Mouse (Mus musculus) adrenal gland (tissue): ENCODE measurements around the gene 4933402N03Rik.

ENCODE experiments used
- intact Hi-C: fragments of 180-260 bp; cut with DNase I; formaldehyde crosslinking; loops from one replicate; pipeline ENCODE4 v1.15.1; 2025
- long read RNA-seq, 2 experiments: library from polyadenylated mRNA; unstranded; transcript quantifications; one replicate each; pipeline ENCODE4 v2.0.0; 2020; ENCODE audit warnings: borderline replicate concordance in 1 of 2; ENCODE audit not compliant: insufficient replicate concordance in 1 of 2

Gene 4933402N03Rik
- long read RNA-seq, experiment 1: 0 reads
- long read RNA-seq, experiment 2: 0 reads

GRCm38 (mm10) chr7:131146214-131146613, at the start of gene 4933402N03Rik:
Gene 4933402N03Rik (minus strand): TSS chr7:131146314.
- intact Hi-C loops: no loop called here

- intact Hi-C loops: no loop called here
Measured at GRCm38 (mm10) chr7:131187996-131188395, 41.9 kb upstream of the 4933402N03Rik start.

GRCm38 (mm10) chr7:131187047-131187446, 40.9 kb upstream of the 4933402N03Rik start:
- intact Hi-C loops: no loop called here

GRCm38 (mm10) chr7:131184339-131184738, 38.2 kb upstream of the 4933402N03Rik start:
- intact Hi-C loops: no loop called here

DNA sequence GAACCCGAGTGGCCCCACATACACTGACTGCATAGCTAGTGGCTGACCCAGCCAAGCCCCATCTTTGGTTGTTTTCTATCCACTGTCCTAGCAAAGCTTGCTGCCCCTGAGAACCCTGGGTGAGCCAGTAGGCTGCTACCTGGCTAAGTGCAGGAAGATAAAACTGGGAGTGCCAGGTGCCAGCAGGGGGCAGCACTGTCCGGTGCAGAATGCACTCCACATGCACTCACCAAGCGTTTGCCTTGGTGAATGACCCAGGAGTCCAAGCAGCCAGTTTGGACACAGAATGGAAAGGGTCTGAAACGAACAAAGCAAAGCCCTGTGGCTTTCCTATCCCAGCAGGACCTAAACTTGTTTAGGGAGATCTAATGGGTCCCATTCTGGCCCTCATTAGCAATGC, 36.6 kb upstream of the 4933402N03Rik start:
- intact Hi-C loops: no loop called here

GRCm38 (mm10) chr7:131174121-131174520, 28.0 kb upstream of the 4933402N03Rik start, which contains the start of gene 5430419D17Rik:
Gene 5430419D17Rik (plus strand): TSS chr7:131174402.
- intact Hi-C loops: no loop called here

DNA sequence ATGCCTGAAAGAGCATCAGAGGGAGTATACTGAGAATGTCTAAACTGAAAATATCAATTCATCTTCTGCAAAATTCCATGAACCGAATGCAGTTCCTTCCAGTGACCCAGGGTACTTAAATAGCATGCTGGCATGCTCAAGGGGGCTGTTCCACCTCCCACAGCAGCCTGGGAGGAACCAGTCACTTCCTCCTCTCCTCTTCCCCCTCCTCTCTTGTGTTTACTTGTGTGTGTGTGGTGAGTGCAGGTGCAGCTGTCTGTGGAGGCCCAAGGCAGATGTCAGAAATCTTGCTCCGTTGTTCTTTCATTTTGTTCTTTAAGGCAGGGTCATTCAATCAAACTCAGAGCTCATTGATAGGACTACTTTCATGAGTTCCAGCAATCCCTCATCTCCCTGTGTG, 23.0 kb upstream of the 4933402N03Rik start:
- intact Hi-C loops: no loop called here

GRCm38 (mm10) chr7:131167771-131168170, 21.7 kb upstream of the 4933402N03Rik start:
- intact Hi-C loops: no loop called here

GRCm38 (mm10) chr7:131162251-131162650, 16.1 kb upstream of the 4933402N03Rik start:
- intact Hi-C loops: no loop called here

DNA sequence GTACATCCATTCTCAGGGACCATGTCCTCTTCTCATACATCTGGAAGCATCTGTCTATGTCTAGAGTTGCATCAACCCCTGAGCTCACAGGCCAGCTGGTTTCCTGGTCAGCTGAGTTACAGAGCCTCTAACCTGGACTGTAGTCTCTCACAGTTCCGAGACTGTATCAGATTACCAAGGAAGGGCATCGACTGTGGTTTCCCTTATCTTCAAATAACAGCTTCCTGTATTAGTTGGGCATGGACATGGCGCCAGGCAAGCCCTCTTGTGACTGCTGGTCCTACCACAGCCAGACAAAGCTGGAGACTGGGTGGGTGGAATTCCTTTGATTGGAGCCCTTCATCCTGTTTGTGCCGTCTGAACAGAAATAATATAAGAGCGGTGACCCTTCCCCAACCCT, 6.9 kb upstream of the 4933402N03Rik start:
- intact Hi-C loops: no loop called here

DNA sequence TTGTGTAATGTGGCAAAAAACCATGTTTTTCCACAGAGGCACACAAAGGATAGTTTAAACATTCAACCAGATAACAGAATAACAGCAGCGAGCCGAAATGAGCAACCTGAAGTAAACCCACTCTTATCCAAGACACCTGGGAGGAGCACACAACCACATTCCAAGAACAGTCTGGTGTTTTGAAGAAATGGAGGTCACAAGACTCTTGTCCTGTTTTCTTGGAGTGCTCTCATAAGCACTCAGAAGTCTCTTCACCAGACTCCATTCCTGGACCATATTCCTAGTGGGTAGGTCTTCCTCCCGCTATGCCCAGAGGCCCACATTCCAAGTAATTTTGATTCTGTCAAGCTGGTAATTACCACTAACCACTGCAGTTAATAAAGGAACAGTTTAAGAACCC, 4.1 kb upstream of the 4933402N03Rik start:
- intact Hi-C loops: no loop called here

DNA sequence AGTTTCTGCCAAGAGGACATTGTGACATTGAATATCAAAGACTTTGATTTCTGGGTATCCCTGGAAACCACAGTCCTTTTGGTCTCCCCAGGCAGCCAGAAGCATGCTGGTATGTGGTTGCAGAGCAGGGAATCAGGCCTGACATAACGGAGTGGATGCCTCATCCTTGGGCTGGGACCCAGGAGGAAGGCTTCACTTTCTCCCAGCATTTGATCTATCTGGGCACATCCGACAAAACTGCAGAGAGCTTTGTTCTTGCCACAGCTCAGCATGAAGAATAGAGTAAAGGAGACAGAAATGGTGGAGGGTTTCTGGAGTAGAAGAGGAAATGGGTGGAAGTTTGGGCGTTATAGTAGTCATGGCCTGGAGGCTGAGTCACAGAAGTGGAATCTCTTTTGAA, 12.9 kb downstream of the 4933402N03Rik start:
- intact Hi-C loops: no loop called here

DNA sequence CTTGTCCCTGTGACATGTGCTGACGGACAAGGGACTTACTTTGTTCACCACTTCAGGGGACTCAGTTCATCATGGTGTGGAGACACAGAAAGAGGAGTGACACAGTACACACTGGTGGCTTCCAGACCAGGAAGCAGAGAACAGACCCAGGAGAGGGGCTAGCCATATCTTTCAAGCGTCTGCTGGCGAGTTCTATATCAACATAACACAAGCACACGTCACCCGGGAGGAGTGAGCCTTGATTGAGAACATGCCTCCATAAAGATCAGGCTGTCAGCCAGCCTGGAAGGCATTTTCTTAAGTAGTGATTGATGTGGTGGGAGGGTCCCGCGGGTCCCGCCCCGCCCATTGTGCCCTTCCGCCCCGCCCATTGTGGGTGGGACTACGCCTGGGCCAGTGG, 16.1 kb downstream of the 4933402N03Rik start:
- intact Hi-C loops: no loop called here

DNA sequence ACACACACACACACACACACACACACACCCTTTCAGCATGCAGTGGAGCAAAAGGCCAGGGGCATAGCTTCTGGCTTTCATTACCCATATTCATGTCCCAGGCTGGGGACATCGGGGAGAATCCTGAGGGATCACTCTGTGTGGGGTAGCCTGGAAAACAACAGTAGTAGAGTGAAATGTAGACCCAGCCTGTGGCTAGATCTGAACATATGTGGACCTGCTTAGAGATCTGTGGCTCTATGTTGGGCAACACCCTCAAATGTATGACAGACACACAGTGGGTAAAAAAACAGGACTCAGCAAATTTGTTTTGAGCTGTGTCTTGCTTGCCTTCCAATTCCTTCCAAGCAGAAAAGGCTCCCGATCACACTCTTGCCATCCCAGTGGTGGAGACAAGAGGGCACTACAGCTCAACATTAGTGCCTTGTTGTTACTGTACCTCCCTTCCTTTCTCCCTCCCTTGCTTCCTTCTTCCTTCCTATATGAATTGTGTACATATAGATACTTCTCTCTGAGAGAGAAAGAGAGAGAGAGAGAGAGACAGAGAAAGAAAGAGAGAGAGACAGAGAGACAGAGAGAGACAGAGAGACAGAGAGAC, 23.8 kb downstream of the 4933402N03Rik start:
- intact Hi-C loops: no loop called here

- intact Hi-C loops: no loop called here
Measured at GRCm38 (mm10) chr7:131114434-131114833, 31.7 kb downstream of the 4933402N03Rik start.

DNA sequence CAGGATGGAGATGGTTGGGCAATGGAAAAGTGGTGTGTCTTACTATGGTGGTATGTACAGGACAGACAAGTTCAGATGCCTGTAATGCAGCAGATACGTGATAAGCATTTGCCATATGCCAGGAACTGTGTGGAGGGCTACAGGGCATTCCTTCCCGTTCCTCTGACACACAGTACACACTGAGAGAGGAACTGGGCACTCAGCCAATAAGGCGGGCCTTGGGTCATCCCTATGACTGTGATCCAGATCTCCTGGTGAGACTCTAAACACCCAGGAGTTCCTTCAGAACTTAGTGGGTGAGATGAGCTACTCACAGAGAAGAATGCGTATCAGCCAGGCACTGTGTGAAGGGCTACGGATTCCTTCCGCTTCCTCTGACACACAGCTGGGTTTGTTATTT, 32.4 kb downstream of the 4933402N03Rik start:
- intact Hi-C loops: no loop called here

- intact Hi-C loops: no loop called here
Measured at GRCm38 (mm10) chr7:131112486-131112885, 33.6 kb downstream of the 4933402N03Rik start.
